Mouse (Mus musculus): ENCODE results near the gene Bicral.

- TF ChIP-seq GATA1 (IDR thresholded peaks at IDR 0.05; ENCODE audit: borderline replicate concordance, low read length) (no peak), FLI1 (IDR thresholded peaks at IDR 0.05; ENCODE audit: low read length) (no peak)
Observed at GRCm38 (mm10) chr17:46854640-46855110, 3.6 kb downstream of the Bicral start.
